Mouse (Mus musculus) ES-E14 (cell line): Measurements from ENCODE around the gene Elf4. TPM values are rescaled to one million over a fixed set of nuclear protein-coding genes. Genes with fewer than 3 reads are reported as not detected.

Source experiments
- DNase-seq: peaks from one replicate; pipeline ENCODE4 v3.0.0-alpha.2; 2013; ENCODE audit warnings: low read depth, low spot score
- H3K27ac ChIP-seq: 2 replicates; pipeline ENCODE4 v1.5.1; 2012; ENCODE audit warnings: low read depth, mild to moderate bottlenecking, low read length, moderate library complexity, mixed read lengths; ENCODE audit not compliant: poor library complexity, insufficient read depth, severe bottlenecking
- H3K36me3 ChIP-seq: 2 replicates; pipeline ENCODE4 v1.6.1; 2012; ENCODE audit warnings: mild to moderate bottlenecking, low read length, moderate library complexity, mixed read lengths; ENCODE audit not compliant: control insufficient read depth, poor library complexity, insufficient read depth, severe bottlenecking
- H3K4me1 ChIP-seq, 2 experiments: fragments of 150-350 bp in 1 of 2; sonication (generic) in 1 of 2; 2 replicates each; pipeline ENCODE4 v1.6.1; 2012; ENCODE audit warnings: low read length in 2 of 2, mild to moderate bottlenecking in 1 of 2, mixed read lengths in 1 of 2; ENCODE audit not compliant: control insufficient read depth in 2 of 2, insufficient read depth in 2 of 2, poor library complexity in 1 of 2
- H3K4me3 ChIP-seq, 2 experiments: fragments of 150-350 bp in 1 of 2; sonication (generic) in 1 of 2; 2 replicates each; pipeline ENCODE4 v1.5.1; 2012; ENCODE audit warnings: low read length in 2 of 2, low read depth in 1 of 2, mild to moderate bottlenecking in 1 of 2, mixed read lengths in 1 of 2; ENCODE audit not compliant: insufficient read depth in 1 of 2, poor library complexity in 1 of 2, severe bottlenecking in 1 of 2
- H3K9ac ChIP-seq: 2 replicates; pipeline ENCODE4 v1.6.1; 2012; ENCODE audit warnings: low read depth, mild to moderate bottlenecking, low read length, mixed read lengths; ENCODE audit not compliant: poor library complexity, insufficient read depth, severe bottlenecking
- H3K9me3 ChIP-seq: fragments of 150-350 bp; sonication (generic); 2 replicates; pipeline ENCODE4 v1.6.1; 2012; ENCODE audit warnings: low read depth, mild to moderate bottlenecking, low read length; ENCODE audit not compliant: control insufficient read depth, insufficient read depth
- CHD2 ChIP-seq: IDR thresholded peaks from 2 replicates; pipeline ENCODE4 v1.6.1; 2014; ENCODE audit warnings: mild to moderate bottlenecking, low read depth, low read length, inconsistent platforms
- HCFC1 ChIP-seq: IDR thresholded peaks from 2 replicates; pipeline ENCODE4 v1.6.1; 2012; ENCODE audit warnings: low read length, inconsistent platforms, borderline replicate concordance; ENCODE audit not compliant: insufficient read depth
- MAFK ChIP-seq: IDR thresholded peaks from 2 replicates; pipeline ENCODE4 v1.6.1; 2014; ENCODE audit warnings: mild to moderate bottlenecking, low read depth, low read length, inconsistent platforms; ENCODE audit not compliant: insufficient read depth
- ZNF384 ChIP-seq: IDR thresholded peaks from 2 replicates; pipeline ENCODE4 v1.6.1; 2012; ENCODE audit warnings: low read depth, low read length, inconsistent platforms
- in situ Hi-C, 2 experiments: fragments of 600-800 bp; cut with MboI; formaldehyde crosslinking; loops; one replicate each; pipeline ENCODE4 v1.15.1; 2025; ENCODE audit warnings: low sequenced_read_pairs in 2 of 2, inconsistent platforms in 1 of 2; ENCODE audit not compliant: unreplicated experiment in 2 of 2
- total RNA-seq: library from RNA; depleted of rRNA; stranded (reverse); fragments of 300-350 nt; gene quantifications from 2 replicates; pipeline ENCODE4 v1.2.3, GENCODE M21; 2012; rRNA removed

Gene Elf4
- total RNA-seq, 1 experiment = 2.7 TPM

DNA sequence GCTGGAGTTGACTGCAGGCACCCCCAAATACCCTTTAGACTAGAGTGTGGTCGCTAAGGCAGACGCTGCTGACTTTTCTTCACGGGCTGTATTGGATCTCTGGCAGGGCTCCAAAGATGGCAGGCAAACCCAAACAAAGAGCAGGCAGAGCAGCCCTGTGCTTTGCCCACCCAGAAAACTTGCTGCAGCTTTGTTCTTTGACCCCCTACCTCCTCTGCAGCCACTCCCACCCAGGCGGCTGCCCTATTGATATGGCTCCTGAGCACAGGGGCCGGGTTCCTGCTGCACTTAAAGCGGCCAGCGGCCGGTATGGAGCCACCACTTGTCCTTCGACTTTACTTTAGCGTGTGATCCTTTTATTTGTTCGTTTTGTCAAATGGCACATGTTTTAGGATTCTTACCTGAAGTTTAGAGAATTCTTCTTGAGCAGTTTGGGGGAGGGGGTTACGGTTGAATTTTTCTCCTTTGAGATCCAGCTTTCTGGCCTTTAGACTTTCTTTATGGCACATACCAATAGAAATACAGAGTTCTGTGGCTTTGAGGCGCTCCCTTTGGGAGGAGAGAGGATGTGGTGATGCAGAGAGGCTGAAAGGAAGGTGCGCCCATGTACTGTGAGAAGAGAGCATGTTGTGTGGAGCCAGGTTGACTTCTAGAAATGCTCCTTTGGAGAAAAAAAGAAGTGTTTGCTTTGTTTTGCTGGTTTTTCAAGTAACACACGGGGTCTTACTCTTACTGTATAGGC, 96.9 kb downstream of the Elf4 start:
- no peak for TF ChIP-seq ZNF384
- TF ChIP-seq HCFC1 = no peak
- TF ChIP-seq CHD2 = no peak
- TF ChIP-seq MAFK = no peak
- no peak overlapping the region for H3K9ac ChIP-seq
- in situ Hi-C loops = no loop called here
- no peaks in the 10 kb centered on the region for H3K9me3 ChIP-seq
- no peak for DNase-seq
- H3K27ac ChIP-seq = no peak overlapping the region
- peaks cover 2% of the 10 kb centered on the region; the same call in 1 of the 2 replicates for H3K36me3 ChIP-seq
- H3K4me3 ChIP-seq = no peak overlapping the region
- no peaks in the 10 kb centered on the region for H3K4me1 ChIP-seq

Other genes starting within 250 kb of the Elf4 start
- gene Utp14a, start 206.3 kb downstream of the Elf4 start, total RNA-seq = 52.0 and 57.7 TPM in 2 replicates
- 1.7 and 2.7 TPM in 2 replicates for gene Bcorl1, start 121.8 kb downstream of the Elf4 start, total RNA-seq
- gene Aifm1, start 50.4 kb upstream of the Elf4 start, total RNA-seq = 88.9 and 118 TPM in 2 replicates
- gene Rab33a, start 56.2 kb upstream of the Elf4 start, total RNA-seq = 0.76 and 1.8 TPM in 2 replicates
- gene Zfp280c, start 131.4 kb upstream of the Elf4 start, total RNA-seq = 9.0 and 11.3 TPM in 2 replicates
- 4.1 and 5.8 TPM in 2 replicates for gene Slc25a14, start 160.3 kb upstream of the Elf4 start, total RNA-seq
- not detected in 2 replicates for gene Gpr119, start 211.3 kb upstream of the Elf4 start, total RNA-seq
- 10.6 and 18.4 TPM in 2 replicates for gene Rbmx2, start 231.9 kb upstream of the Elf4 start, total RNA-seq